In the genomic region with DNA sequence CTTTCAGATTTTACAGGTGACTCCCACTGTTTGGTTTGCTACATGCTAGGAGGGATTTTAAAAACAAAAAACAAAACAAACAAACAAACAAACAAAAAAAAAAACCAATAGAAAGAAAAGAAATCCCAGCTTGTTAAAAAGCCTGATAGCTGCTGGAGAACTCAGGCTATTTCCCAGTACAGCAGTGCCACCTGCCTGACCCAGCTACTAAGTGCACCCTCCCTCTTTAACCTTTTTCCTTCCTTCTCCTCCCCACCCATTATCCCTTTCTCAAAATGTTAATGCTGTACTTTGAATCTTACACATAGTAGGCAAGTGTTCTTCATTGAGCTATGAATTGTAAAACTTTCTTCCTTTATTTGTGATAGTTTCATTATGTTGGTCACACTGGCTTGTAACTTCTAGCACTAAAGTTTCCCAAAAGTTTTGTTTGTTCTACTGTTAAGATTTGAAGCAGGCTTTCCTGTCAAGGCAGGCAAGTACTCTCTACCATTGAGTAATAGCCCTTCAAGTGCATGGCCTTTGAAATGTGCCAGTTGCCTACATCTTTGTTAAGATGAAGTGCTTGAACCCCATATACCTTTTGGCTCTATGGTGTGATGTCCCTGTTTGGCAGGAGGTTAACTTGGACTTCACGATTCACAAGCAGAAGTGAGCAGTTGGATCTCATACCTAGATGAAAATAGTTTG, we compare ENCODE assay signal across 8 mouse cellular contexts. TPM values are rescaled to one million over a fixed set of nuclear protein-coding genes. Genes with fewer than 3 reads are reported as not detected.
DNase-seq lines count a peak whose midpoint lies in the region; ATAC-seq and TF ChIP-seq lines count a peak whose summit lies in the region.

No protein-coding gene starts in this region.

- no peak for TF ChIP-seq POLR2A in testis, adult 2 months (IDR thresholded peaks at IDR 0.05; ENCODE audit: control insufficient read depth, low read depth, low read length)
- TF ChIP-seq POLR2A in cortical plate, adult 2 months (IDR thresholded peaks at IDR 0.05; ENCODE audit: extremely low read depth, insufficient read depth, low read length) = no peak

- no peak for ATAC-seq in heart, embryonic 13.5 days (ENCODE audit: extremely low read depth, insufficient number of reproducible peaks, low FRiP score, low TSS enrichment)
- ATAC-seq in forebrain, embryonic 16.5 days = no peak

- no peaks in the 10 kb centered on the region for H3K27me3 ChIP-seq in heart, embryonic 13.5 days (replicated peaks)
- no peaks in the 10 kb centered on the region for H3K27me3 ChIP-seq in testis, adult 2 months (ENCODE audit: control insufficient read depth, insufficient read depth, low read length)
- H3K27me3 ChIP-seq in splenic B cell, adult 2 months (ENCODE audit: control insufficient read depth, insufficient read depth, low read length, poor library complexity, severe bottlenecking) = no peaks in the 10 kb centered on the region
- H3K27me3 ChIP-seq in forebrain, embryonic 16.5 days (replicated peaks; ENCODE audit: control insufficient read depth, insufficient read depth, low read length) = no peaks in the 10 kb centered on the region

- peak; percentile 24; the same call in 1 of the 2 replicates for TF ChIP-seq CTCF in testis, adult 2 months (IDR thresholded peaks at IDR 0.05; ENCODE audit: control insufficient read depth, insufficient read depth, insufficient replicate concordance, low read depth, low read length)
- TF ChIP-seq CTCF in cortical plate, adult 2 months (IDR thresholded peaks at IDR 0.05; ENCODE audit: extremely low read depth, insufficient read depth, low read length) = peak; percentile 48

- H3K9me3 ChIP-seq in heart, embryonic 13.5 days = no peaks in the 10 kb centered on the region
- no peaks in the 10 kb centered on the region for H3K9me3 ChIP-seq in forebrain, embryonic 16.5 days (ENCODE audit: control insufficient read depth, low read length)

- H3K9ac ChIP-seq in heart, embryonic 13.5 days = no peak overlapping the region
- H3K9ac ChIP-seq in forebrain, embryonic 16.5 days (replicated peaks; ENCODE audit: low read depth, low read length) = no peak overlapping the region

- peaks cover 3% of the 10 kb centered on the region; the same call in 1 of the 2 replicates for H3K36me3 ChIP-seq in heart, embryonic 13.5 days
- no peaks in the 10 kb centered on the region for H3K36me3 ChIP-seq in testis, adult 2 months (ENCODE audit: control insufficient read depth, insufficient read depth, low read length)
- no peaks in the 10 kb centered on the region for H3K36me3 ChIP-seq in splenic B cell, adult 2 months (ENCODE audit: control insufficient read depth, insufficient read depth, low read length, poor library complexity, severe bottlenecking)
- H3K36me3 ChIP-seq in forebrain, embryonic 16.5 days (ENCODE audit: control insufficient read depth, insufficient read depth) = no peaks in the 10 kb centered on the region

- intact Hi-C loops in heart, postnatal 25 days (cut with DNase I) = loop anchor here (1.0 to 10.0 kb wide), 2 partner anchors 211 to 345 kb away; no protein-coding TSS in a partner anchor

- no peak overlapping the region for H3K4me3 ChIP-seq in heart, embryonic 13.5 days
- H3K4me3 ChIP-seq in testis, adult 2 months (ENCODE audit: control insufficient read depth, low read depth, low read length) = no peak overlapping the region
- H3K4me3 ChIP-seq in cortical plate, adult 2 months (ENCODE audit: insufficient read depth, low read length) = no peak overlapping the region
- no peak overlapping the region for H3K4me3 ChIP-seq in forebrain, embryonic 16.5 days (replicated peaks; ENCODE audit: low read length)

- H3K4me1 ChIP-seq in heart, embryonic 13.5 days = peaks cover 26% of the 10 kb centered on the region
- no peaks in the 10 kb centered on the region for H3K4me1 ChIP-seq in testis, adult 2 months (ENCODE audit: control insufficient read depth, insufficient read depth, low read length)
- no peaks in the 10 kb centered on the region; the same call in 1 of the 2 replicates for H3K4me1 ChIP-seq in cortical plate, adult 2 months (ENCODE audit: control insufficient read depth, insufficient read depth, low read length)
- H3K4me1 ChIP-seq in forebrain, embryonic 16.5 days (replicated peaks; ENCODE audit: control insufficient read depth, insufficient read depth, low read length) = no peaks in the 10 kb centered on the region

- H3K27ac ChIP-seq in heart, embryonic 13.5 days (replicated peaks) = peak overlapping the region; percentile 46; the same call in 1 of the 2 replicates
- H3K27ac ChIP-seq in testis, adult 2 months (ENCODE audit: control insufficient read depth, insufficient read depth, low read depth, low read length) = no peak overlapping the region
- H3K27ac ChIP-seq in cortical plate, adult 2 months (ENCODE audit: insufficient read depth, low read length) = no peak overlapping the region
- no peak overlapping the region for H3K27ac ChIP-seq in forebrain, embryonic 16.5 days (ENCODE audit: low read length)

- H3K4me2 ChIP-seq in heart, embryonic 13.5 days = no peak overlapping the region
- no peak overlapping the region for H3K4me2 ChIP-seq in forebrain, embryonic 16.5 days (ENCODE audit: low read length)

- DNase-seq in heart, postnatal 25 days (ENCODE audit: low spot score) = no peak
- no peak for DNase-seq in testis, postnatal 10 days (ENCODE audit: low spot score)
- DNase-seq in splenic B cell, adult 2 months (ENCODE audit: low read depth, low spot score) = peak; percentile 41
- DNase-seq in ovary, adult 18-20 months (ENCODE audit: low spot score) = no peak

- 74% methylated on average over 1 of the region's 1 CpGs for WGBS in heart, embryonic 13.5 days
- 97% methylated on average over 1 of the region's 1 CpGs for WGBS in forebrain, embryonic 16.5 days

RNA-seq across cellular contexts. Expression of a gene that starts 6.0 kb away (rescaled TPM):
- 12.9 and 16.4 TPM in 2 replicates for polyA plus RNA-seq in heart, embryonic 13.5 days (2015; fragmentation: Nextera tagmentation; extraction: Ambion mirVana)
- total RNA-seq in heart, postnatal 25 days (2021) = 10 to 100 TPM; 19.5 to 20.5 TPM
- polyA plus RNA-seq in testis, adult 2 months (2012; rRNA removed) = not detected in 2 replicates
- 26.5 and 33.1 TPM in 2 replicates for polyA plus RNA-seq in cortical plate, adult 2 months (2012; rRNA removed)
- polyA plus RNA-seq in forebrain, embryonic 16.5 days (2015; fragmentation: Nextera tagmentation; extraction: Ambion mirVana) = 12.2 and 12.8 TPM in 2 replicates

Comparison
In these comparisons a context has a peak if more than half of its experiments do, and no peak if none do; other contexts are left out.
1. RNA of a gene that starts 6.0 kb away (polyA plus RNA-seq): 26.5 to 33.1 TPM in cortical plate, adult 2 months, 12.9 to 16.4 TPM in heart, embryonic 13.5 days and 12.2 to 12.8 TPM in forebrain, embryonic 16.5 days; not detected in testis, adult 2 months; every median in the first group is over 10 times any median in the second.